Mouse (Mus musculus) heart, adult 11 months (tissue): ENCODE measurements around the gene 1700013F07Rik.
"Not testable (repeated sequence)": the region's sequence is repeated elsewhere in the genome, so short reads cannot be mapped to it uniquely, and the experiment has no call there.

Experiments used
- DNase-seq: peaks from one replicate; pipeline ENCODE4 v3.0.0; 2022

Gene 1700013F07Rik

GRCm38 (mm10) chr3:108533951-108534350 is at the start of gene 1700013F07Rik:
Gene 1700013F07Rik (plus strand): TSS chr3:108534150.
- DNase-seq: peak; percentile 11

DNA sequence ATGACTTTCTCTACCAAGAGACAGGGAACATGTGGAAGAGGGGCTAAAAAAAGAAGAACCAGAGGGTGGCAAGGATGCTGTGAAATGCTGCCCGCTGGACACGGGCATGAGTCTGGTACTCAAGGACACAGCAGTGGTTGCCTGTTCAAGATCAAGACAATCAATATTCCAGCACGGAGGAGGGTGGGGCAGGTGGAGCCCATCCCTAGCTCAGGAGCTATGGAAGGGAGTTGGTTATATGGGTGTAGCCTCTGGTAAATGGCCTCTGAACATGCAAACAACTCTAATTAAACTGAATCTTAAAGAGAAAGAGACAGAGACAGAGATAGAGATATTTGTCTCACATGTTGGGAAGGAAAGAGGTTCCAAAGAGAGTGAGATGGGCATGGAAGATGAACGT is 49.2 kb upstream of the 1700013F07Rik start:
- DNase-seq: no peak

GRCm38 (mm10) chr3:108489968-108490367 is 44.0 kb upstream of the 1700013F07Rik start:
- DNase-seq: no peak

GRCm38 (mm10) chr3:108494861-108495474 is 39.0 kb upstream of the 1700013F07Rik start:
- DNase-seq: no peak

DNA sequence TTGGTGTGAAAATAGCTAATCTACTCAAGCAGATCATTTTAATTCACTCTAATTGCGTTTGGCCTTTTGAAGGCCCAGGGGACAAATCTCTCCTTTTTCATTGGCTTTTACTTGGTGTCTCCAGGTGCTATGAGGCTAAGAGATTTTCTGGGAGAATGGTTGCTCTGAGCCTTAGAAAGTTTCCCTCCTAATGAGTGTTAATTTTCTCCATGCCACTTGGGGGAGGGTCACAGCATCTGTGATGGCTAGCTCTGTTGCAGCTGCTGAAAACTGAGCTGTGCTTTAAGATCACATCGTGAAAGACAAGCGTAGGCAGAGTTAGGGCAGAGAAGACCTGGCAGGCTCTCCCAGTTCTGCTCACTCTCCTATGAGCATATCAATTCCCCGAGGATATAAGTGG is 38.5 kb upstream of the 1700013F07Rik start:
- DNase-seq: no peak

- no peak for DNase-seq
These were observed 36.3 kb upstream of the 1700013F07Rik start for GRCm38 (mm10) chr3:108497602-108498001.

DNA sequence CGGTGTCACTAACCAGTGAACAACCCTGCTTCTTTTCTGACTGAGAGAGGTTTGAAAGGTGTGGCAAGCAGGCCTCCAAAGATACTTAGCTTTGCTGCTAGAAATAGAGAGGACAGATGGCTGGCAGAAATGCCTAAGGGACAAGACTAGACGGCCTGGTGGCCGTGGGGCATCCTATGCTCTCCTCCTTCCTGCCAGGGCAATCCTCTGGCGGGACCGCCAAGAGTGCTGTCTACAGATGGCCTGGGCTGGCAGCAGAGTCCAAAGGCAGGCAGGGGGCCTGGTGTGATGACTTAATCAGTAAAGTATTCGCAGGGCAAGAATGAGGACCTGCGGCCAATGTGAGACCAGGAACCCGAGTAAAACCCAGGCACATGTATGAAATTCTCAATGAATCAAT is 34.1 kb upstream of the 1700013F07Rik start:
- no peak for DNase-seq

GRCm38 (mm10) chr3:108501411-108501810 is 32.5 kb upstream of the 1700013F07Rik start:
- not testable (repeated sequence) for DNase-seq

GRCm38 (mm10) chr3:108503908-108504307 is 30.0 kb upstream of the 1700013F07Rik start:
- no peak for DNase-seq

- no peak for DNase-seq
These were observed 25.0 kb upstream of the 1700013F07Rik start for GRCm38 (mm10) chr3:108508745-108509474.

DNA sequence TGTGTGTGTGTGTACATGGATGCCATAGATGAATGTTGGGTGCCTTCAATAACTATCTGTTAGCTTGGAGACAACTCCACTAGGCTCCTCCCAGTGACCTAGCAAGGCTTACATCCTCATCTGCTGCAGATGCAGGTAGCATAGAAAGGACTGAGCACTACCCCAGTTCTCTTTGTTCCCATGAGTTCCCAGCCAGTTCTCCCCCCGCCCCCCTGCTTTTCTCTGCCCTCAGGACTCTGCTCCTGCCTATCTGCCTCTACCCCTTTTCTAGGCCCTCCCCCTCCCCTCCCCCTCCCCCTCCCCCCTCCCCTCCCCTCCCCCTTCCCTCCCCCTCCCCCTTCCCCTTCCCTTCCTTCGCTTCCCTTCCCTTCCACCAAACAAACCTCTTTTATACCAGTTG is 23.8 kb upstream of the 1700013F07Rik start:
- DNase-seq: no peak

- no peak for DNase-seq
These were observed 23.1 kb upstream of the 1700013F07Rik start for GRCm38 (mm10) chr3:108510716-108511483.

DNA sequence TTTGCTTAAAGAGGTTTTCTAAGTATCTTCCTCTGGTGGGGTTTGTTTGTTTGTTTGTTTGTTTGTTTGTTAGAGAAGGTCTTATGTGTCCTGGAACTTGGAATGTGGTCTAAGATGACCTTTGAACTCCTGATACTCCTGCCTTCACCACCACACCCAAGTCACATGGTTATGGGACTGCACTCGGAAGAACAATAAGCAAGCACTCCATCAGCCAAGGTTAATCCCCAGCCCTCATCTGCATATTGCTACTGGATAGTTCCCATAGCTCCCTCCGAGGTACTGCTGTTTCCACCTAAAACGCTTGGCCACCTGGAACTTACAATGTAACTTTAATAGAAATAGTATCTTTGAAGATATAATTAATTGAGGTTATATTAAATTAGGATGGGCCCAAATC is 20.5 kb upstream of the 1700013F07Rik start:
- DNase-seq: no peak

- no peak for DNase-seq
These were observed 15.7 kb upstream of the 1700013F07Rik start for GRCm38 (mm10) chr3:108518276-108518675.

DNA sequence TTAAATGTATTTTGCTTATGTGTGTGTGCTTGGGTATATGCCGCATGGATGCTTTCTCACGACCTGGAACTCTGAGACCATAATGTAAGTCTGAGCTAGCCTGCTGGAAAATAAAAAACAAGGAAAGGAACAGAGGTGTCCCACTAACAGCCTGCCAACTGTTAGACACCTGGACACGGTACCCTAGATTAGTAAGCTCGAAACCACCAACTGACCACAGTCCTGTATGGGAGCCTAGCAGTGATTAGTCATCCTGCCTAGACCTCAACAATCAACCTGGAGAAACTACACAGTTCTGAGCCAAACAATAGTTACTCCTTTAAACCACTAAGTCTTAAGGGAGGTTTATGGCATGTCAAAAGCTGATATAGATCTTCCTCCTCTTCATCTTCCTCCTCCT is 10.5 kb upstream of the 1700013F07Rik start:
- DNase-seq: no peak

DNA sequence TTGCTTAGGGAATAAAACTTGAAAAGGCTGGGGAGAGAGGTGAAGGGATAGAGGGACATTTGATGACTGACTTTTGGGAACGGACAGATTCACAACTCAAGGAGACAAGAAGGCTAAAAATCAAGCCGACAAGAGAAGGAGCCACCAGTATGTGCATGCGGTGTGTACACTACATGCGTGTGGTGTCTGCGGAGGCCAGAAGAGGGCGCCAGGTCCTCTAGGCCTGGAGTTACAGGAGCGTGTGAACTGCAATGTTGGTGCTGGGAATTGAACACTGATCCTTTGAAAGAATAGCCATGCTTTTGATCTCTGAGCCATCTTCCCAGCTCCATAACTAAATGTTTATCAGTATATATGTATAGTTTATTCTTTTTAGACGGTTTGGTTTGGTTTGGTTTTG is 5.5 kb upstream of the 1700013F07Rik start:
- DNase-seq: peak; percentile 4

DNA sequence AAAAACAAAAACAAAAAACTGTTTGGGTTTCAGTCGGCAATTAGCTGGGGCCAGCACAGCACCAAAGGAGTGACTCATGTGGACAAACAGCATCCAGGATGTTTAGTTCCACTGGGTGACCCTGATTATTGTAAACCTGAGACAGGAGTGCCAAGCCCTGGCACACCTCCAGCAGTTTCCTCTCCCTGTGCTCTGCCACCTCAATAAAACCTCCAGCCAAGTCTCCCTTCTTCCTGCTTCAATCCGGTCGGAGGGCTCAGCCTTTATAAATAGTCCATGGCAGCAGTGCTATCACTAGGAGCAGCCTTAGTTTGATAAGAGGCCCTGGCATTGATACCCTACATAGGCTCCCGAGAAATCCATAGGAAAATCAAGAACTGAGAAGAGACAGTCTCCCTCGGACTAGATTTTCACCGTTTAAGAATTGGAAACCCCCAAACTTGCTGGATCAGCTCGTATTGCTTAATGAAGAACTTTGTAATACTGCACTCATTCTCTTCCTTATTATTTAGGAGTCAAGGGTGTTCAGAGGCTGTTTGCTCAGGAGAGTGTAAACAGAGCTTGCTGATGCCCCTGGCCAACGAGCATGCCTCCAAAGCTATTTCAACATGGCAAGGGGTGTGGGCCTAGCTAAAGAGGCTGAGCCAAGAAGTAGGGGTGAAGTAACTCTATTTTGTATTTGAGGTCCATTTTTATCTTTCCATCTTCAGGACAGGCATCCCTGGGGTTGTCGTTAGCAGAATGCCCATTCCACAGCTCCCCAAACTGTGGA is 650 bp upstream of the 1700013F07Rik start:
- peak; percentile 81 for DNase-seq

DNA sequence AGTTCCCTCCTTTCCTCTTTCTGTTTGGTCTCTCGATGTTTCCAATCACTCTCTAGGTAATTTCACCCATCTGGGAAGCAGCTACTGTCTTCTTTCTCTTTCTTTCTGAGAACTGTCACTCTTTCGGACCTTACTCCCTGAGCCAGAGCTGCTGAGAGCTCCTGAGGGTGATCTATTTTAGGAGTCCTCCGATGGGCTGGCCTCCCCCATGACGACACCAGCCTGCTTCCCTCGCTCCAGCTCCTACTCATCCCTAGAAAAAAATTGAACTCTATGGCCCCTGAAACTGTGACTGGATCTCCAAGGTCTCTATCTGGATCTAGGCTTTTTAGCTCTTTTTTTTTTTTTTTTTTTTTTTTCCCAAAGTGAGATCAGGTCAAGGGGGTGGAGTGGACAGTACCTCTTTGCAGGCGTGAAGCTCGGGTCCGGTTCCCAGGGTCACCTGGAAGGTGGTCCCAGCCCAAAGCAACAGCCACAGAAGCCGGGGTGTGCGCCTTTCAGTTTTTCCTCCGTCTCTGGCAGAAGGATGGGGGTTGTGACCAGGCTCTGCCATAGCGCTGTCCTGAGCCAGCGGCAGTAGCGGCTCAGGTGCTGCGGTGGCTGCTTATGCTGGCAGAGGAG is 2.1 kb downstream of the 1700013F07Rik start:
- peak; percentile 81 for DNase-seq

- DNase-seq: peak; percentile 91
These were observed 2.7 kb downstream of the 1700013F07Rik start, which contains the start of gene 5330417C22Rik for GRCm38 (mm10) chr3:108536517-108537260. Gene 5330417C22Rik (minus strand): TSS chr3:108536536.

GRCm38 (mm10) chr3:108537303-108537702 is 3.4 kb downstream of the 1700013F07Rik start:
- DNase-seq: peak; percentile 98

DNA sequence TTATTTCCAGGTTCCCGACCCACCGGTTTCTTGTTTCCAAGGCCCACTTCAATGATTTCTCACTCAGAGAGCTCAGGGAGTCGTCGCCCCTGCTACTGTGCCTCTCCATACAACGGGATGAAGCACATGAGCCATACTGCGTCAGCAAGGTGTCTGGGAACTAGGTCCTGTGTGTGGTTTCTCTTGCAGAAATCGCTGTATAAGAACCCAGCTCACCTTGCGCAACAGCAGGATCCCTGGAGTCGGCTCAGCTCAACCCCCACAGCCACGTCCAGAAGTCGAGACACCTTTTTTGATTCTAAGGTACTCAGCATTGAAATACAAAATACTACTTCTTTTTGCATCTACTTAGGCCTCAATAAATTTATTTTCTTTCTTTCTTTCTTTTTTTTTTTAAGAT is 8.3 kb downstream of the 1700013F07Rik start:
- peak; percentile 64 for DNase-seq

DNA sequence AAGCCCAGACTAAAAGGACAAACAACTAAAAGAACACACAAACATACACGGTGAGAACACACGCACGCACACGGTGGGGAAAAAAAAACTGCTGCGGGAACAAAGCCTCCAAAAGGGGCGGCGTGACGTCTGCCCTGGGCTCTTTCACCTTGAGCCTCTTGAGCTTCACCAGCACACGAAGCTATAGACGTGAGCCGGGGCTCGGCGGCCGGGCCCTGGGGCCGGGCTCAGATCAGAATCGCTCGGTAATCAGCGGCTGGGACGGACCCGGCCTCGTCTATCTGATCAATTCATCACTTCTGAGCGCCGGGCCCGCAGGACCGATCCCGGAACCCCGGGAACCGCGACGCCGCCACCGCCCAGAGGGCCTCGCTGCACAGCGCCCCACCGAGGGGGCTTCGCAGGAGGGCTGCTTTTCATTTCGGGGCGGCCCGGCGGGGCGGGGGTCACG is 20.2 kb downstream of the 1700013F07Rik start:
- no peak for DNase-seq
